Mouse (Mus musculus): Measurements from ENCODE around the gene Mpp6.

Mpp6 gene

GRCm38 (mm10) chr6:50109757-50110378, at the start of gene Mpp6:
TSS of gene Mpp6 (plus strand) at chr6:50110241.
- peak; percentile 61 to 79 for DNase-seq (ENCODE audit: low spot score in 2 of 2)

- DNase-seq (ENCODE audit: low spot score in 2 of 2) = no peak
Measured at GRCm38 (mm10) chr6:50066172-50066571, 43.9 kb upstream of the Mpp6 start.

- no peak for DNase-seq (ENCODE audit: low spot score in 2 of 2)
Measured at GRCm38 (mm10) chr6:50068490-50068889, 41.6 kb upstream of the Mpp6 start.

GRCm38 (mm10) chr6:50075248-50075647, 34.8 kb upstream of the Mpp6 start:
- no peak for DNase-seq (ENCODE audit: low spot score in 2 of 2)

- no peak for DNase-seq (ENCODE audit: low spot score in 2 of 2)
Measured at GRCm38 (mm10) chr6:50076473-50076872, 33.6 kb upstream of the Mpp6 start.

GRCm38 (mm10) chr6:50080431-50080830, 29.6 kb upstream of the Mpp6 start:
- no peak for DNase-seq (ENCODE audit: low spot score in 2 of 2)

GRCm38 (mm10) chr6:50085206-50085605, 24.8 kb upstream of the Mpp6 start:
- no peak for DNase-seq (ENCODE audit: low spot score in 2 of 2)

- no peak for DNase-seq (ENCODE audit: low spot score in 2 of 2)
Measured at GRCm38 (mm10) chr6:50089333-50089732, 20.7 kb upstream of the Mpp6 start.

GRCm38 (mm10) chr6:50090221-50090620, 19.8 kb upstream of the Mpp6 start:
- DNase-seq (ENCODE audit: low spot score in 2 of 2) = no peak

- no peak for DNase-seq (ENCODE audit: low spot score in 2 of 2)
Measured at GRCm38 (mm10) chr6:50091462-50092154, 18.4 kb upstream of the Mpp6 start.

GRCm38 (mm10) chr6:50109201-50109756, 762 bp upstream of the Mpp6 start:
- DNase-seq (ENCODE audit: low spot score in 2 of 2) = no peak

GRCm38 (mm10) chr6:50110379-50110941, 419 bp downstream of the Mpp6 start:
- DNase-seq (ENCODE audit: low spot score in 2 of 2) = peak in 1 of 2 experiments; percentile 36

GRCm38 (mm10) chr6:50111111-50111655, 1.1 kb downstream of the Mpp6 start:
- DNase-seq (ENCODE audit: low spot score in 2 of 2) = no peak

- peak; percentile 82 to 93 for DNase-seq (ENCODE audit: low spot score in 2 of 2)
Measured at GRCm38 (mm10) chr6:50112775-50113174, 2.7 kb downstream of the Mpp6 start.

- no peak for DNase-seq (ENCODE audit: low spot score in 2 of 2)
Measured at GRCm38 (mm10) chr6:50114280-50114679, 4.2 kb downstream of the Mpp6 start.

- no peak for DNase-seq (ENCODE audit: low spot score in 2 of 2)
Measured at GRCm38 (mm10) chr6:50120931-50121330, 10.9 kb downstream of the Mpp6 start.

- no peak for DNase-seq (ENCODE audit: low spot score in 2 of 2)
Measured at GRCm38 (mm10) chr6:50122835-50123234, 12.8 kb downstream of the Mpp6 start.

- DNase-seq (ENCODE audit: low spot score in 2 of 2) = no peak
Measured at GRCm38 (mm10) chr6:50124197-50124596, 14.2 kb downstream of the Mpp6 start.

GRCm38 (mm10) chr6:50126331-50126730, 16.3 kb downstream of the Mpp6 start:
- no peak for DNase-seq (ENCODE audit: low spot score in 2 of 2)

GRCm38 (mm10) chr6:50127536-50127935, 17.5 kb downstream of the Mpp6 start:
- no peak for DNase-seq (ENCODE audit: low spot score in 2 of 2)

GRCm38 (mm10) chr6:50137651-50138050, 27.6 kb downstream of the Mpp6 start:
- DNase-seq (ENCODE audit: low spot score in 2 of 2) = no peak

- DNase-seq (ENCODE audit: low spot score in 2 of 2) = no peak
Measured at GRCm38 (mm10) chr6:50139526-50139925, 29.5 kb downstream of the Mpp6 start.

GRCm38 (mm10) chr6:50146158-50146557, 36.1 kb downstream of the Mpp6 start:
- DNase-seq (ENCODE audit: low spot score in 2 of 2) = no peak

Data from frontal cortex, postnatal 10 days (tissue).